Mouse (Mus musculus) cortical plate, adult 2 months (tissue): Measurements from ENCODE around the gene Gm13199. TPM values are rescaled to one million over a fixed set of nuclear protein-coding genes. Genes with fewer than 3 reads are reported as not detected.

Source experiments
- H3K27ac ChIP-seq: fragments of 200-500 bp; 2 replicates; pipeline ENCODE4 v1.5.1; 2012; ENCODE audit warnings: low read length, control low read depth, inconsistent platforms; ENCODE audit not compliant: insufficient read depth
- H3K4me1 ChIP-seq: fragments of 200-500 bp; 2 replicates; pipeline ENCODE4 v1.6.1; 2011; ENCODE audit warnings: low read length; ENCODE audit not compliant: control insufficient read depth, insufficient read depth
- H3K4me3 ChIP-seq: fragments of 200-500 bp; 2 replicates; pipeline ENCODE4 v1.5.1; 2011; ENCODE audit warnings: mild to moderate bottlenecking, low read length, control low read depth; ENCODE audit not compliant: insufficient read depth
- CTCF ChIP-seq: fragments of 200-500 bp; IDR thresholded peaks from 2 replicates; pipeline ENCODE4 v1.5.1; 2011; ENCODE audit warnings: mild to moderate bottlenecking, control low read depth, low read length; ENCODE audit not compliant: insufficient read depth; ENCODE audit errors: extremely low read depth
- POLR2A ChIP-seq: fragments of 200-500 bp; IDR thresholded peaks from 2 replicates; pipeline ENCODE4 v1.6.1; 2011; ENCODE audit warnings: mild to moderate bottlenecking, low read length, control low read depth; ENCODE audit not compliant: insufficient read depth; ENCODE audit errors: extremely low read depth
- polyA plus RNA-seq: library from polyadenylated mRNA; depleted of rRNA; stranded (reverse); fragments of >200 nt; gene quantifications from 2 replicates; pipeline ENCODE4 v1.2.3, GENCODE M21; 2012; rRNA removed

Gm13199 gene
- 4.9 and 6.5 TPM in 2 replicates for polyA plus RNA-seq

DNA sequence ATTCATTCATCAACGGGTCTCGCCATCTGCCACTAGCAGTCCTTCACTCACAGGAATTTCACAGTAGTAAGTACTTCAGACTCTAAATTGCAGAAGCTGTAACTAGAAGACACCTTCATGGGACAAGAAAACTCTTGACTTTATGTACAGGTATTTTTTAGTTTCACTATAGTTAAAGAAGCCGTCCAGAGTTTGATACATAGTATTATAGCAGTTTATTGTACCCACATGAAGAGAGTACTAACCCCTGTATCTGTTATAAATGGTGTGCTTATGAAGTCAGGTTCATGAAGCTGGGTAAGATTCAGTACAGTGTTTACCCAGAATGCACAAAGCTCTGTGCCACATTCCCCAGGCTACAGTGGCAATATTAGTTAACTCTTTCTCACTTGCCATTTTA lies at the start of gene Gm13199:
TSS of gene Gm13199 (minus strand) at position 101 of the 400 bp plus-strand sequence.
- Histone ChIP-seq H3K27ac (no peak within 1 kb of the TSS), H3K4me3 (no peak within 1 kb of the TSS), H3K4me1 (no peaks in the 10 kb centered on the region)
- TF ChIP-seq CTCF, result no peak
- no peak for TF ChIP-seq POLR2A

DNA sequence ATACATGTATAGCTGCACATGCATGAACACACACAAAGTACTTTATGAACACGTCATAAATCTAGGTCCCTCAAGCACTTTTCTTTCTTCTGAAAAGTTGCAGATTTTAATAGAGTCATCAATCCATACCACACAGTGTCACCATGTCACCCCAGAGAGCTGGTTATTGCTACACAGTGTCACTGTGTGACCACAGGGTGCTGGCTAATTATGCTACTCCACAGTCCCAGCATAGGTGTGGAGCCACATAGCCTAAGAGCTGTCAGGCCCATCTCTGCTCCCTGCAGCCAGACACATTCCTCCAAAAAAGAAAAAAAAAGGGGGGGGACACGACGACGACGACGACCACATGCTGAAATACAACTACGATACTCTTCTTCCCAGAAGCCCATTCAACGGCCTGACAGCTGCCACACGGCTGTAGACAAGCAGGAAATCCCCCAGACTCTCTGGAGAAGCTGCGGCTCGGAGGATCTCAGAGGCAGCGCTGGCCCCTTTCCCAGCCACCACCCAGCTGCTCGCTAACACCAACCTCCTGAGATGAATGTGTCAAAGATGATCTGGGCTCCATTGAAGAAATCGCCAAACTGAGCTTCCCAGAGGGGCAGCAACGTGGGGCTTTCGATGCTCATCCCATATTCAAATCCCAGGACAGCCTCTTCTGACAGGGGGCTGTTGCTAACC lies 48.7 kb upstream of the Gm13199 start:
- H3K4me3 ChIP-seq, result no peak overlapping the region
- TF ChIP-seq CTCF, result no peak
- no peak for TF ChIP-seq POLR2A
- no peak overlapping the region for H3K27ac ChIP-seq
- no peaks in the 10 kb centered on the region for H3K4me1 ChIP-seq

- no peak for TF ChIP-seq POLR2A
- peak; percentile 40; the same call in 1 of the 2 replicates for TF ChIP-seq CTCF
- Histone ChIP-seq H3K4me3 (no peak overlapping the region), H3K27ac (no peak overlapping the region), H3K4me1 (no peaks in the 10 kb centered on the region)
These were observed 43.9 kb upstream of the Gm13199 start for GRCm38 (mm10) chr2:5906625-5907024.

GRCm38 (mm10) chr2:5906092-5906491 lies 43.4 kb upstream of the Gm13199 start:
- TF ChIP-seq POLR2A (no peak), CTCF (no peak)
- no peak overlapping the region for H3K27ac ChIP-seq

DNA sequence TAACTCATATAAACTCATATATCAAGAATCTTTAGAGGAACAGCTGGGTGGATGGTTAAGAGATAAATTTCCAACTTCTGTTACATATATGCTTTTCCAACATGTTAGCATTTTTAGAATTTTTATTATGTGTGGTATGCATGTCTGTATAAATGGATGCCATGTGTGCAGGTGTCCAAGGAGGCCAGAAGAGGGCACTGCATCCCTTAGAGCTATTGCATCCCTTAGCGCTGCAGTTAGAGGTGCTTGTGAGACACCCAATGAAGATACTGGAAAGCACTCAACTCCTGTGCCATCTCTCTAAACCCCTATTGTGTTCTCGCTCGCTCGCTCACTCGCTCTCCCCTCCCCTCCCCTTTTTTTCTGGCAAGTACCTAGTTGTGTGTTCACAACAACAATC lies 37.4 kb upstream of the Gm13199 start:
- Histone ChIP-seq H3K4me1 (no peaks in the 10 kb centered on the region; the same call in 1 of the 2 replicates), H3K27ac (no peak overlapping the region), H3K4me3 (no peak overlapping the region)
- peak; percentile 48 for TF ChIP-seq CTCF
- no peak for TF ChIP-seq POLR2A

More at GRCm38 (mm10) chr2:5906092-5906491, 43.4 kb upstream of the Gm13199 start:
- no peaks in the 10 kb centered on the region for H3K4me1 ChIP-seq
- no peak overlapping the region for H3K4me3 ChIP-seq

GRCm38 (mm10) chr2:5894843-5895570 lies 32.3 kb upstream of the Gm13199 start, which contains the start of gene Sec61a2:
TSS of gene Sec61a2 (minus strand) at chr2:5895432.
- TF ChIP-seq POLR2A, result peak; percentile 97
- no peak for TF ChIP-seq CTCF
- Histone ChIP-seq H3K4me3 (peak within 1 kb of the TSS; percentile 67), H3K4me1 (peaks cover 4% of the 10 kb centered on the region), H3K27ac (peak within 1 kb of the TSS; percentile 79)

GRCm38 (mm10) chr2:5894296-5894695 lies 31.6 kb upstream of the Gm13199 start:
- peak overlapping the region; percentile 67 for H3K4me3 ChIP-seq
- no peak overlapping the region for H3K27ac ChIP-seq
- peaks cover 4% of the 10 kb centered on the region for H3K4me1 ChIP-seq
- TF ChIP-seq POLR2A (no peak), CTCF (no peak)

- TF ChIP-seq POLR2A (no peak), CTCF (no peak)
- Histone ChIP-seq H3K4me3 (no peak overlapping the region), H3K27ac (no peak overlapping the region), H3K4me1 (peaks cover 7% of the 10 kb centered on the region)
These were observed 26.7 kb upstream of the Gm13199 start for GRCm38 (mm10) chr2:5889412-5889811.

GRCm38 (mm10) chr2:5888865-5889264 lies 26.1 kb upstream of the Gm13199 start:
- Histone ChIP-seq H3K27ac (no peak overlapping the region), H3K4me1 (peaks cover 7% of the 10 kb centered on the region), H3K4me3 (no peak overlapping the region)
- TF ChIP-seq POLR2A (no peak), CTCF (no peak)

- H3K27ac ChIP-seq, result no peak overlapping the region
- H3K4me1 ChIP-seq, result no peaks in the 10 kb centered on the region
- no peak for TF ChIP-seq CTCF
- TF ChIP-seq POLR2A, result no peak
- no peak overlapping the region for H3K4me3 ChIP-seq
These were observed 14.7 kb upstream of the Gm13199 start for GRCm38 (mm10) chr2:5877446-5877845.
